Mouse (Mus musculus) ovary, adult 18-20 months (tissue): Measurements from ENCODE around the gene Tmem88.

Experiments used
- DNase-seq: peaks from one replicate; pipeline ENCODE4 v3.0.0; 2022; ENCODE audit warnings: low spot score, mixed read lengths

The Tmem88 gene

DNA sequence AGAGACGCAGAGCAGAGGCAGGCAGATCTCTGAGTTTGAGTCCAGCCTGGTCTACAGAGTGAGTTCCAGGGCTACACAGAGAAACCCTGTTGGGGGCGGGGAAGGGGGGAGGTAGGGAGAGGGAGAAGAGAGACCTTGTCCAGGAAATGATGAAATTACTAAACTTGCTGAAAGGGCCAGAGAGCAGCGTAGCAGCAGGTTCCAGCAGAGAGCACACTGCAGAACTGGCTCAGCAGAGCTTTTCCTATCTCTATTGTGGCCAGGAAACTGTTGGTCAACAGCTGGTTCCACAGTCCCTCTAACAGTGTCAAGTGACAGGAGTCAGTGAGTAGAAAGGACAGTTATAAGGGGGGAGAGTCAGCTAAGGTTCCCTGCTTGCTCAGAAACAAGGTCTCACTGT is 18.4 kb downstream of the Tmem88 start:
- DNase-seq = no peak

DNA sequence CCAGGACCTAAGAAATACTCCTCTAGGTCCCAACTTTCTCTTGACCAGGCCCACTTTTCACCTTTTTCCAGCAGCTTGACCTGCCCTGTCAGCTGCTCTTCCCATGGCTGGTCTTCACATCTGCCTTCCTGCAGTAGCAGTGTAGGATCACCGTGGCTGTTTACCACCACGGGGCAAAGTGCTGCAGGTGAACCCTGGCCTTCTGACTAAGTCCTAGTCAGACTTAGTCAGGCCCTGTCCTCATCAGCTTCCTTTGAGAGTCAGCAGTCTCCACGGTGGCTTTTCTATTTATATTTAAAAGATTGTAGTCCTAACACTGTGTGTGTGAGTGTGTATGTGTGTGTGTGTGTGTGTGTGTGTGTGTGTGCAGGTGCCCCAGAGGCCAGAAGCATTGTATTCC is 20.3 kb downstream of the Tmem88 start:
- no peak for DNase-seq

DNA sequence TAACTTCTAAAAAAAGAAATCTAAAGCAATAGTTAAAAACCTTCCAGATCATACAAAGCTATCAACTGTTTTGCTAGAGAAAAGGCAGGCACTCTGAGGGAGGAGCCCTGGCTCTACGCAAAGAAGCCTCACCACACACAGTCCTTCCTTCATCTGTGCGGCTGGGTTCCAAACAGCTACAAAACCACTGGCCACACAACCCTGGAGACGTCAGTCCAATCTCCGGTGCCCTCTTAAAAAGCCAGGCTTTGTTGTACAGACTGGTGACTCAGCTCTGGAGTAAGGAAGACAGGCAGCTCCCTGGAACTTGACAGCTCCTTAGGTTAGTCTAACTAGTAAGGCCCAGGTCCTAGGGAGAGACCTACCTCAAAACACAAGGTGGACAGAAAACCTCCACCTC is 22.4 kb downstream of the Tmem88 start:
- no peak for DNase-seq

DNA sequence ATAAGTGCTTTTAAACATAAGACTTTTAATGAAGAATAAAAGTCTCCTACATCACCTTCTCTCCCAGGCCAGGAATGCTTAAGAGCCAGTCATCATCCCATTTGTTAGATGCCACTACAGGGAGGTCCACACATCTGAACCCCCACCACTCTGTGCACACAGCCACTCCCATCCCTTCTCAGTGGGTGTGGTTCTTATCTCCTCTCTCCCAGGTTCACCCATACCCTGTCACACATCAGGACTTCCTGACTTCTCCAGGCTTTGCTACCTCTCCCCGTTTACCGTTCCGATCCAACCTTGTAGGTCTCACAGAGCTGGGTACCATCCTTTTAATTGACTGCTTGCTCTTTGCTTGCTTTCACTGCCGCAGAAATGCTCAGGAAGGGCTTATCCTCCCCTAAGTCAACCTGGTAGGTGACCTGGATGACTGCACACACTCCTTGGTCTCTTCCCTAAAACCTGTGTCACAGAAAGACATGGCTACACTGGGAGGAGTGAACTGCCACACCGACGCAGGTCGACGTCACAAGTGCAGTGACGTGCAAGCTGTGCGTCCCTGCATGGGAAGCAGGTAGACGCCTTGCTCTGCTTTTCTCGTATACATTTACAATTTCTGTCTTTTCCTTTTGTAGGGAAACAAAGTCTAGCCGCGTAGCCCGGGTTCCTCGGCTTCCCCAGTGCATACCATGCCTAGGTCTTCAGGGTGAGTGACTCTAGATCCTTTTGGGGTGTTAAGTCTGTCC is 24.6 kb downstream of the Tmem88 start:
- DNase-seq = no peak

DNA sequence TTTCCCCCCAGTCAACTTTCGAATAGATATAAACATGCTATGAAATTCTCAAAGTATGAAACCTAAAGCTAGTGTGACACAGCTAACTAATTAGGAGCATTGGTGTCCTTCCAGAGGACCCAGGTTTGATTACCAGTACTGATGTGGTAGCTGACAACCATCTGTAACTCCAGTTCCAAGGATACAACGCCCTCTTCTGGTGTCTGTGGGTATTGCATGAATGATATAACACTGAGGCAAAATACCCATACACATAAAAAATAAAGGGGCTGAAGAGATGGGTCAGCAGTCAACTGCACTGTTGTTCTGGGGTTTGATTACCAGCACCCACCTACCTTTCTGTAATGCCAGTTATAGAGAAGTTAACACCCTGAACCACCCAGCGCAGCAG is 25.3 kb downstream of the Tmem88 start:
- DNase-seq = no peak

DNA sequence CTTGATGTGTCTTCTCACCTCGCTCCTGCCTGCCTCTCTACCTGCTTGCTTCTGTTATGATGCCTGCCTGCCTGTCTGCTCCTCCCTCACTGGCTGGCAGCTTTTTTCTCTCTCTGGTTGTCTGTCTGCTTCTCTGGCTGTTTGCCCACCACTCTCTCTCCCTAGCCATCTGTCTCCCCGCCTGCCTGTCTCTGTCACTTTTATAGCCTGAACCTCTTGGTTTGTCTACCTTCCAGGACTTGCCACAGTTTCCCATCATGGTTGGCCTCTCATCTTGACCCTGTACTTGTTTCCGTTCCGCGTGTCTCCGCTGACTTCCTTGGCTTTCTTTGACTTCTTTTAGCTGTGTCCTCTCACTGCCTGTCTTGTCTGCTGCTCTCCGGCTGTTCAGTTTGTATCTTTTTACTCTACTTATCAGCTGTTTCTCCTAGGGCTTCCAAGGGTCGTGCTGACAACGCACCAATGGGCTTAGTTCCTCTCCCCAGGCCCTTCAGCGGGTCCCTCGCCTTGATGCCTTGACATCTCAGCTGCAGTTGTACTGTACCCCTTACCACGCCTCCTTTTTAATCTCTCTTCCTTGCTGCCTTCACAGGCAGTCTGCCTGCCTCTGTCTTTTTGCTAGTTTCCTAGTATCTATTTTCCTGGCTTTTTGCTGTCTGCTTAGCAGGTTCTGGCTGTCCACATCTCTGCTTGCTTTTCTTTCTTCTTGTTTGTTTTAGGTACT is 25.8 kb downstream of the Tmem88 start:
- no peak for DNase-seq

DNA sequence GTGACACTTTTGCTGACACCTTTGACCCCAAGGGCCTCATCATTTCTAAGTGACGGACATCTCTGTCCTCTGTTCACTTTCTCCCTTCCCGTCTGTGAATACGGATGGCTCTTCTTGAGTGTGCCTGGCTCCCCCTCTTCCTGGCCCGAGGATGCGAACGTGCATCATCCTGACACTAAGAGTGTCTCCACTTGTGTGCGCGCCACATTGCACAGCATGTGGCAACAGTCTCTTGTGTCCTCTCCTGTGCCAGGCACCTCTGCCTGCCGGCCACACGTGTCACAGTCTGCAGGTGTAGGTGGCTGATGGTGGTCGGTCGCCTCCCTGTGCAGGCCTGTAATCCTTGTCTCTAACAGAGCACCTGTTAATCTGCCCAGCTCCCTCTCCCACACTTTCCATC is 26.4 kb downstream of the Tmem88 start:
- DNase-seq = no peak

DNA sequence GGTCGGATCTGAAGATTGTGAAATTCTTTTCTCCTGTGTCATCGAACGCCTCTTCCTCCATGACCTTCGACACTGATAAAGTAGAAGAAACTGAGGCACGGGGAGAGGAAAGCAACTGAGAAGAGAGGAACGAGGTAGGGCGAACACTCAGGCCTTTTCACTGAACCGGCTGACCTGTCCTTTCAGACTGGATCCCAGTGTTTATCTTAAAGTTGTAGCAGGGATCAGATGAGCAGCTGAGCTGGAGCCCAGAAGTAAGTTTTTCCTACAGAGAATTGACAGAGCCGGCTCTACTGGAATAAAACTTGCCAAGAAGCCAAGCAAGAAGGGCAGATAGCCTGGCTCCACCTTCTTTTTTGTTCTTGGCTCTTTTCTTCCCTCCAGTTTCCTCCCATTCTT is 27.2 kb downstream of the Tmem88 start:
- DNase-seq = no peak

DNA sequence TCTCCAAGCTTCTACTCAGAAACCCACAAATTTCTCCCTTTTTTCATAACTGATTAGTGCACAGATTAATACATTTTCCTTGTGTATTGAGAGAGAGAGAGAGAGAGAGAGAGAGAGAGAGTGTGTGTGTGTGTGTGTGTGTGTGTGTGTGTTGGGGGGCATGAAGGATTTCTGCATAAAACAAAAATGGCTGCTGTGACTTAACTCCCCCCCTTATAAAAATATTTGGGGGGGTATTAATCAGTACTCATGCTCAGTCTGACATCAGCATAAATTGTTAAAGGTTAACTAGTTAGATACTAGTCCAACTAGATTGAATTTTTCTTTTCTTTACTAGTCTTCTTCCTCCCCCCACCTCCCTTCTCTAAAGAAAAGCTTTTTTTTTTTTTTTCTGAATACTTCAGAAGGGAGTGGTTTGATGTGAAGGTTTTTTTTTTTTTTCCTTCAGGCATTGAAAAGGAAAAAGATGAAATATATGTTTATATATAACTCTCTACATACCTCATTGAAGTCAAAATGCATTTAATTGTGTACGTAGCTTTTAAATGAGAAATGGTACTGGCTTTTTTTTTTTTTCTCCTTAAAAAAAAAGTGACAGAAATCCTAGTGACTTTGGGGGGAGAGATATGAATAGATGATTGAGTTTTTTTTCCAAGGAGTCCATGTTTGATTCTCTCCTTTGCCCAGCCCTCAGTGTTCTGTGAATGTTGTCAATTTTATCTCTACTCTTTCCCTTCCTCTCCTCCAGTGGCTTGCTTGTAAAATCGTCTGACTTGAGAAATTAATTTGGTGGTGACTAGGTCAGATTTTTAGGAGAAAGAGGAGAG is 27.8 kb downstream of the Tmem88 start:
- DNase-seq = no peak

DNA sequence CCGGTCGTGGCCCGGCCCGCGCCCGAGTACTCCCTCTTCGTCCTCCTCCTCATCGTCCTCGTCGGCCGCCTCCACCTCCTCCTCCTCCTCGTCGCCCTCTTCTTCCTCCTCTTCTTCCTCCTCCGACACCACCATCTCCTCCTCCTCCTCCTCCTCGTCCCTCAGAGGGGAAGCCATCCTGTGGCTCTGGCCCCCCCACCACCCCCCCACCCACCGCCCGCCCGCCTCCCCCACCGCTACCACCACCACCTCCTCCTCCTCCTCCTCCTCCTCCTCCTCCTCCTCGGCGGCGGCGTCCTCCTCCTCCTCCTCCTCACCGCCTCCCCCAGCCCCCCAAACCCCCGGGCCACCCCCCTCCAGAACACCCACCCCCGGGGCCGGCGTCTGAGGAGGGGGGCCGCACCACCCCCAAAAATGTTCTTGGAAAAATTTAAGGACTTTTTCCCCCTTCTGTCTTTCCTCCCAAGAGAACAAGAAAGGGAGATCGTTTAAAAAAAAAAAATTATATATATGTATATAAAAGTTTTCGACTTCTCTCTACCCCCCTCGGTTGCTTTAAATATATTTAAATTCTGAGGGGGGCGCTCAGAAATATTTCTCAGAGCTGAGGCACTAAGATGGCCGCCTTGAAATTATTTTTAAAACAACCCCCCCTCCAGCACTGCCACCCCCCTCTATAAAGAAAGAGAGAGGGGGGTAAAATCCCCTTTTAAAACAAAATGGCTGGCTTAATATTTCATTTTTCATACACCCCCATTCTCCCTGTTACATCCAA is 28.6 kb downstream of the Tmem88 start, which contains the start of gene Chd3:
Chd3 (minus strand) TSS at position 192 of the 775 bp plus-strand sequence.
- no peak for DNase-seq

DNA sequence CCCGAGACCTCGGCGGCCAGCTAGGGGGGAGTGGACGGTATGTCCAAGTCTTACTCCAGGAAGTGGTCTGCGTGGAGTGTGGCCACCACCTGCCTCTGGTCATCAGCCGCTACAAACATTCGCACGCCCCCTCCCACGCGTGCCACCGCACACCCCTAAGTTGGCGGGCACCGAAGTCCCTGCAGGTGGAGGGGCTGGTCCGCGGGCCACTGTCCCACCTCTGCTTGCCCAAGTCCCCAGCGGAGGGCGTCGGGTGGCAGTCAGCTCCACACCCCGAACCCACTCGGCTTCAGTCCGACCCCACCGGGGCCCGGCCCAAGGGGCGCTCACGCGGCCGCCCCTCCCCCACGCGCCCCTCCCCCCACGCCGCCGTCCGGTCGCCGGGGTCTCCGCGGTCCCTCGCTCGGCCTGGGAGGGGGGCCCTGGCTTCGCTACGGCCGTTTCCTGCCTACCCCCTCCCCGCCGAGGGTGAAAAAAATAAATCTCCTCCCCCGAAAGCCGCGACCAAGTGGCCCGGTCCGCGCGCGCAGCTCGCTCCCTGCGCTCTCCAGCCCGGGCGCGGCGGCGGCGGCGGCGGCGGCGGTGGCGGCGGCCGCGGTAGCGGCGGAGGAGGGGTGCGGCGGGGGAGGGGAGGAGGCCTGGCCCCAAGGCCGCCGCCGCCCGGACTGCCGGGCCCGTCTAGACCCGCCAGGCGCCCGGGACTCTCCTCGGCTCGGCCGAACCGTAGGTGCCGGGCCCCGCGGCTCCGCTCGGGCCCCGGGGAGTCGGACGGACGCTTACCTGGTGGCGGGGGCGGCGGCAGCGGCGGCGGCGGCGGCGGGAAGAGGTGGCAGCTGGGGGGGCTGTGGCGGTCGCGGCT is 29.4 kb downstream of the Tmem88 start:
- no peak for DNase-seq

DNA sequence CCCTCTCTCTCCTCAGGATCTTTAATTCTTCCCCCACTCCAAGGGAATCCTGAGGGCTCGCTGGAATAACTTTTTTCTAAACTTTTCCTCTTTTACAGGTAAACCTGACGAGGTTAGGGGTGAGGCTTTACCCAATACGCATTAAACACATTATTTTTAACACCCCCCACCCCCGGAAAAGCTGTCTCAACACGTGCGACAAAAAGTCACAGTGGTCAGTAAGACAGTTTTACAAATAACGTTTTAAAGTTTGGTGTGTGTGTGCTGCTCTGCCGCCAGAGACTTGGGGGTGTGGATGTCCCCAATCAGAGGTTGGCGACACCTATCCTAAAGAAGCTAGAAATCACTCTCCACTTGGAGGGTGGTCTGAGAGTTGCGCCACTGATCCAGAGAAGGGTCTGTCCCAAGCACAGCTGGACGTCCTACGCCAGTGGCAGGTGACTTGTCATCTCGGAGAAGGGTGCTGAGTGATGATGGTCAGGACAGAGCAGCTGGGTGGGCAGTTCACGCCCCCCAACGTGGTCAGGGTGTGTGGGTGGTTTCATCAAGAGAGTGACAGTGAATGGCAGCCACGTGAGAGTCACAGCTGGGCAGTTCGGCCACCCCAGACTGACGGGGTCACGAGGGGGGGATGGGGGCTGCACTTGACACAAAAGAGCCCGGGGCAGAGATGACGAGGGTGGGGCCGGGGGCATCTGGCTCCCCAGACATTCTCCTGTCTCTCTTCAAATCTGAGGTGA is 30.2 kb downstream of the Tmem88 start:
- DNase-seq = no peak

DNA sequence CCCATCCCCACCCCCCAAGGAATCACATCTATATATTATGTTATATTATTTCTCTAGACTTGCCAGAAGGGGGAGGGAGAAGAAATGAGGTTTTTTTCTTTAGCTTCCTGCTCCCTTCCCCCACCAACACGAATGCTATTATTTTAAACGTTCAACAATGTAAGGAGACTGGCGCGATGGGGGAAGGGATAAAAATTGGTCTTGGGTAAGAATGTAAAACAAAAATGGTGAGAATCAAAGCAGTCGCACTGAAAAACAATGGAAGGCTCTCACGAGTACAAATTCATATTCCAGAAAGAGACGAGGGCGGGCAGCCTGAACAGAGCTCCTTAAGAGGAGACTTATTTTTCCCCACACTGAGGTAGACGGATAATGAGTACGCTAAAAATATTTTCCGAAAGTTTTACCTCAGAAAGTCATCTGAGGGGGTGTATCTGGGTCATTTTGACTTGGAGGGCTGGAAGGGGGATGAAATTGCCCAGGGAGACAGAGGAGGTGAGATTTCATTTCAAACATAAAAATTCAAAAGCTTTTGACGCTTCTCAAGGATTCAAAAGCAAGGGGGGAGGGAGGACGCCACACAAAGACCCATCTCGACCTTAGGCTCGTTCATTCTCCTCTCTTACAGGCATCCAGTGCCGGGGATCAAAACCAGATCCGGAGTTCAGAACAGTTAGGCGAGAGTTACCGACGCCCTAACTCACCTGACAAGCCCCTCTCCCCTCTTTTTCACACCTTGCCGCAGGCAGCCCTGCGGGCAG is 31.0 kb downstream of the Tmem88 start:
- no peak for DNase-seq

DNA sequence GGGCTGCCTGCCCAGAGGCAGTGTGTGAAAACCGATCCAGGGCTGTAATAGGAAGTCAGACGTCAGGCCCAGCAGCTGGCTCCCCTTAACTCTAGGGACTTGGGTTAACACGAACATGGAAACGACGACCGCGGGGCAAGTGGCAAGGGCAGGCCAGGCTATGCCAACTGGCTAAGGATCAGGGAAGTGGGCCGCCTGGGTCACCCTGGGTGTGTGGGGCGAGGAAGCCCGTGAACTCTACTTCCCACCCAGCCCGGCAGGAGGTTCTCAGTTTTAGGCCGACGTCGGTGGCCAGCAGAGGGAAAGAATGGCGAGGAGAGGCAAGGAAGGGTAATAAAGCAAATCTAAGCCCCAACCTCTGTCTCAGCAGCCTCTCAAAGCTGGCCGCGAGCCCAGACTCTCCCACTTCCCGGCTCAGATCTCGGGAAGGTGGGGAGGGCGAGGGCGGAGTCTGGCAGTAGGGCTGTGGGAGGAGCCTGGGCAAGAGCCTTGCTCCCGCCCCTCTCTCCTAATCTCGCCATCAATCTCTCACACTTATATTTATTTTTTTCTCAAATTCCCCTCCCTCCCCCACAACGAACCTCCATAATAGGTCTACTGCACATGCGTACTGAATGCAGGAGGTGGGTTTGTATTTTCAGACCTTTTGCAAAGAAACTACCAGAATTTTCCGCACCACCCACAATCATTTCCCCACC is 31.7 kb downstream of the Tmem88 start:
- DNase-seq = peak; percentile 95

DNA sequence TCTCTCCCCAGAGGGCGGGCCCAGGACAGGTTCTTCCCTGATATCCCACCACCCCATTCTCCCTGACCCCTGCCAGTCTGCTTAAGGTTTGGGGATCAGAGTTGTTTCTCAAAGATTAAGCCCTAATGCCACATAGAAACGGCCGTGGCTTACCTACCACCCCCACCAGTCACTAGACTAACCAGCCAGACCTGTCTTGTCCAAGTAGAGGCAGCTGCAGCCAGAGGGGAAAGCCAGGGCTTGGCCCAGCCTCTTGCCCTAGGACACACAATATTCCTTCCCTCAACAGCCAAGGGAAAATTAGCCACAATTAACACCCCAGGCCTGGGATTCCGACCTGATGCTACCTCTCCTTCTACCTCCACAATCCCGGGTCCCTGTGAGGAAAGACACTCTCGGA is 32.3 kb downstream of the Tmem88 start:
- DNase-seq = no peak

DNA sequence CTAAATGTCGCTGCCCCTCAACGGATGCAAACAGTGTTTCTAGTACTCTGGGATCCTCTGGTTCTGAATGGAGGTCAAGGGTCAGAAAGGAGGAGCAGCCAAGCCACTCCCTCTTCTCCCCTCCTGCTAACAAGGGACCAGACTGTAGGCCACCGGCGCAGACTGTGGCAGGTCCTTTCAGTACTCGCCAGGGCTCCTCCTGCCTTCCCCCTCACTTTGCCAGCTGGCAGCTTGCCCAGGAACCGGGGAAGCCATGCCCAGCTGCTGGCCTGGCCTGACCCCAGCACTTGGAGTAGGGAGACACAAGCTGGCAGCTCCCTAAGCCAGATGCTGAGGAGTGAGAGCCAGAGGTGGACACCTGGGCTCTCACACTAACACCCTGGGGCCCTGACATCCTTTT is 33.1 kb downstream of the Tmem88 start:
- DNase-seq = peak; percentile 96

DNA sequence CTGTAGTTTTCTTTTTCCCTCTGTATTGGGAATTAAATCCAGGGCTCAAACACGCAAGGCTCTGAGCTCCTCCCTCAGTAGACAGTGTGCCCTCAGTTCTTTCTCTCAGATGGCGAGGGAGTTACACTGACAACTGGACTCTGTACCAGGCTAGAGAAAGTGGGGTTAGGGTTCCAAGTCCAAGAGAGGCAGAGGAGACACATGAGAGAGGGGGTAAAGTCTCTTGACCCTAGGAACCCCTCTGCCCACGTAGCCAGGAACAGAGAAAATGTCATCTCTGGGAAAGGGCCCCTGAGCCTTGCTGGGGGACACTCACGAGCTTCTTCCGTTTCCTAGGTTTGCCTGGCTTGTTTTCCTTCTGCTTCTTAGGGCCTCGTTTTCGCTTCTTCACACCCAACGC is 33.7 kb downstream of the Tmem88 start:
- DNase-seq = no peak

DNA sequence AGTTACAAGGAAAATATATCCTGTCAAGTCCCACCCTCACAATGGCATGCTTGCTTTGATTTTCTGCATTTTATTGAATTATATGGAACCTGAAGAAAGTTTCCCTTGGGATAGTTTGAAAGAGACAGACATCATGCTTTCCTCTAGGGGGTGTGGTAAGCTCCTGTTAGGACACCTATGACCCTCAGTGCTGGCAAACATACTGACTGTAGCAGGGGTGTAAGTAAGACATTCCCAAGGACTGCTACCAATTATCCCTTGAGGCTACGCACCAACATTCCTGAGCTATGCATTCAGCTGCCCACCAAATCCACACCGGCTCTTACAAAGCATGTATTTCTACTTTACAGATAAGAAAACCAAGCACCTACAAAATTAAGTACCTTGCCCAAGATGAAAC is 35.6 kb downstream of the Tmem88 start:
- DNase-seq = no peak

DNA sequence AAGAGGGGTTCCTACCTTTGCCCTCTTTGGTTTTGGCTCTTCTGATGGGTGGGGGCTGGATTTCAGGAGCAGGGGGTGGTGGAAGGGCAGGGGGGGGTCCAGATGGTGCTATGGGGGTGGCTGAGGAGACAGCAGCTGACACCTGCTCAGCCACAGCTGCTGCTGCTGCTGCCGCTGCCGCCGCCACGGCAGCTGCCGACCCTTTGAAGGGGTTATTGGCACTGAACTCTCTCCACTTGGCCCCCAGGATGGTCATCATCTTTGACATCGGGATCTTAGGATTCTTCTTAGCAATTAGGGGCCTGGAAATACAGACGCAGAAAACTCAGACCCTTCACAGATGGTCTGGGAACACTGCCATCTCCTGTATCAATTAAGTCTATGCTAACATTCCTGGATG is 36.0 kb downstream of the Tmem88 start:
- no peak for DNase-seq
